Mouse (Mus musculus): ENCODE measurements at regions not wholly inside any gene's neighbourhood (a gene's known extent, or its start where the extent isn't known, plus 50 kb on each side); places are given as distances from the start of the nearest gene placed in this dataset.

GRCm38 (mm10) chr9:26575990-26576389 lies 157.5 kb upstream of the B3gat1 start:
- no peak for DNase-seq

DNA sequence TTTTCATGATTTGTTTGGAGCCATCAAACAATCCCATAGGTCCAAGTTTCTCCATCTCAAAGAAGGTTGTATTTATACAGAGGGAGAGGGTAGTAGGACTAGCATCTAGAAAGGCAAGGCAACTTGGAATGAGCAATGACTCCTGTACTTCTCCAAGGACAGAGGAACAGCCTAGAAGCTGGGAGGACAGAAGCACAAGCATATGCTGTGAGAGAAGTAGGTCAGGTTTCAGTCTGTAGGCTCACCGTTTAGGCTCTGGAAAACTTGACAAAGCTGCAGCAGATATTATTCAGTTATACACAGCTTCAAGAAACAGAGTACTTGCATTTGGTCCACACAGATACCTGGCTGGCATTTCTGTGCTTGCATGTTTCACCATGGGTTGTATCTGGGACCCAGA lies 131.5 kb upstream of the B3gat1 start:
- no peak for DNase-seq

DNA sequence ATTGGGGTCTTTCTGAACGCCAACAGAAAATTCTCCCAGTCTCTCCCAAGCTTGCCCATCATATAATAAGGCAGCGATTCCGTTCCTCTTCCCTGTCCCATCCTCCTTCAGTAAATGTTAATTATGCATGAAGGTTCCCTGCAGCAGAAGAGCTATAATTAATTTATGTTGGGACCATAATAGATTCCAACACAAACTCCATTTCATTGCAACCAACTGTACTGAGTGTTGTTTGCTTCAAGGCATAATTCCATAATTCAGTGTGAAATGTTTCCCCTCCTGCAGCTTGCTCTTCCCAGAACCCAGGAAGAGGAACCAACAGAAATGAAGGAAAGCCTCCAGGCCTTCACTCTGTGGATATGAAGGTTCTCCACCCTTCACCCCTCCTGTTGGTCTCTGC lies 129.0 kb upstream of the B3gat1 start:
- DNase-seq = no peak

- DNase-seq = no peak
These were observed 121.7 kb upstream of the B3gat1 start for GRCm38 (mm10) chr9:26611711-26612437.

DNA sequence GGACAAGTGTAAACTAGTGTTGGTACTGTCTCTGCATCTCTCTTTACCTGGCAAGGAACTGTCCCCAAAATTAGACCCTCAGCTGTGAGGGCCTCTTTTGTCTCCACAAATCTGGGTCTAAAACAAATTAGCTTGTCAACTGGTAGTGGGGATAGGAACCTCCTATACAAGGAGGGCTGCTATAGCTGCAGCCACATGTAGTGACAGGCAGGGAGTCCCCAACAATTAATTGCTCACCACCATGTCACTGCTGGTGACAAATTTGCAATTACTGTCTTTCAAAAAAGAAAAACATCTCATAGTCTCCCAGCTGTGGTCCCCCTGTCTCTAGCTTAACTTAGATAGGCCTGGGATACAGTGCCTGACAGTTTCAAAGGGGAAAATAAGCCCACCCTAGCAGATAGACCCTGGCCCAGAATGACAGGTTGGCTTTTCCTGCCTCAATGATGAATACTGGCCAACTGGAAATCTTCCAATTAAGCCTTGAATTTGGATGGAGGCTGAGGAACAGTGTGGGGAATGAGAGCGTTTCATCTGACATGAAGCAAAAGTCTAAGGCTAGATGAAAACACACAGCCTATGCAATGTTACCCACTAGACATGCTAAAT lies 110.6 kb upstream of the B3gat1 start:
- no peak for DNase-seq

DNA sequence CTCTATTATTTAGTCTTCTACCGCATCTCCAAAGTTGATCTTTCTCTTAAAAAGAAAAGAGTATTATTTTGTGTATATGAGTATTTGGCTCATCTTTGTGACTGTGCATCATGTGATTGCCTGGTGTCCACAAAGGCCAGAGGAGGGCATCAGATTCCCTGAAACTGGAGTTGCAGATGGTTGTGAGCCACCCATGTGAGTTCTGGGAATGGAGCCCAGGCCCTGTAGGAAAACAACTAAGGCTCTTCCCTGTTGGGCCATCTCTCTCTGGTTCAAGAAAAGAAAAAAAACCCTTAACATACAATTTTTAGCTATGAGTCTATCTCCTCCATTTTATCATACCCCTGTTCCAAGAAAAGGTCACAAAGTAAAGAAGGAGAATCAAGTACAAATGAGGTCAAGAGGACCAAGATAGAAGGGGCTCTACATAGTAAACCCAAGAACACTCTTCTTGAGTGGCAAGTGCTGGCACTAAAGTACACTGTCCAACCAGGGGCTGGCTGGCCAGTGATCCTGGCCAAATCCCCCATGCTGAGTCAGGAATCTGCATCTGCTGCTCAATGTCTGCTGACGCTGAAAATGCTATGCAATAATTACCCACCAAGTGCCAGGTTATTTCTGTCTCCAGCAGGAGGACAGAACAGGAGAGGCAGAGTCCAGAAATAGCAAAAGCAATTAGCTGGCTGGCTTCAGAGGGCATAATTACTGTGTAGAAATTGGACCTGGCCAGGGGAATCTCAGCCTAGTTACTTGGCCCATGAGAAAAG lies 108.2 kb upstream of the B3gat1 start:
- no peak for DNase-seq

DNA sequence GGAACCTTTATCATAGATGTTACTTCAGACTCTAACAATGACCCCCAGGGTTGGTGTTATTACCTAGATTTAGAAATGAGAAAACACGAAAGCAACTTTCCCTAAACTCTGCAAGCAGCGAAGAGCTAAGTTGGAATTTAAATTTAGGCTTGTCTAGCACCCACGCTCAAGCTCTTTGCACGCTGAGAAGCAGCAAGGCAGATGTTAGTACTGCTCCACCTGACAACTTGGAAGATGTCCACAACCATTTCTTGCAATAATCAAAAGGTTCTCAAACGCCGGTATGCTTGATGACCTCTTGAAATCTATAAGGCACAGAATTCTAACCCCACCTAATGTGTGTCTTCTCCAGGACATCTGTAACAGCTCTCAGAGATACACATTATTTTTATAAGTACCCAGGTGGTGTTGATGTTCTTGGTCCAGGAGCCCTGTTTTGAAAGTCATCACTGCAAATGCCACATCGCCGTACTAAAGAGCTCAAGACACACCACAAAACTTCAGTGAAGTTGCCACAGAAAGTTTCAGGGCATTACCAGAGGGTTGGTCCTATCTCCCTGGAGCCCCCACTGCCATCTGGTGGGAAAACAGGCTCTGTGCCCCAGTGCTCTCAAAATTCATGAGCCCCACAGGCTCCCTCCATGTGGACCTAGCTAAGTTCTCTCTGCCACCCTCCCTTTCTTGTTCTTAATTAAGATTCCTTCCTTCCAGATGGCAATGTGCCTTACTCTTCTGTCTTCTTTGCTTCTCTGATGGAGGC lies 100.5 kb upstream of the B3gat1 start:
- DNase-seq = no peak

- DNase-seq = no peak
These were observed 98.3 kb upstream of the B3gat1 start for GRCm38 (mm10) chr9:26635211-26635610.

- no peak for DNase-seq
These were observed 94.9 kb upstream of the B3gat1 start for GRCm38 (mm10) chr9:26638586-26638985.

DNA sequence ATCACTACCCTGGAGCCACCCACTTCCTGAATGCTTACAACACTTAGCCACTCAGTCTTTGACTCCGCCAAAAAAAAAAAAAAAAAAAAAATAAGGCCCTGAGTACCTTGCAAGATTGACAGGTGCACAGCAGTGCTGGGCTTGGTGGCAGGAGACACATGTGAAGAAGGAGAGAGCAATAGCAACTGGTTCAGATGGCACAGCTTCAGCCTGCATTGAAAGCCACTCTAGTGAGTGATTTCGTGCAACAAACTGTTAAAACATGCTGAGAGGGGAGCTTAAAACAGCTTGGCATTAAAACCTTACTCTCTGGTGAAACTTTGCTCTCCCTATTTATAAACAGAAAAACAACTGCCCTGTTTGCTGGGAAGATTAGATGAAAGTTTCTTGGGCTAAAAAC lies 91.2 kb upstream of the B3gat1 start:
- DNase-seq = no peak

DNA sequence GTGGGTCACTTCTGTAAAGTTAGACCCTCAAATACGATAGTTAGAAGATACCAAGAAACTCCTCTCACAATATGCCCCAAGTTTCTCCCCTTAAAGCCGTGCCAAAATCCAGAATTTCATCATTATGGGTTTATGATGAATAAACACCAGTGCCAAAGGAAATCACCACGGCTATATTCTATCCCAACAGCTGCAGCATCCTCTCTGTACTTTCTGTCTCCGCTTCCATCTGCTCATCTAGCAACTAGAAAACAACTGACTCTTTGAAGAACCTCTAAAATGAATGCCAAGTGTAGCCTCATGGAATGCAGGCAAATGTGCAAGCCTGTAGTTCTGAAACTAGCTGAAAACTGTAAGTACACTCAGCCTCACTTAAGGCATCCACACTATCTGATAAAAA lies 90.7 kb upstream of the B3gat1 start:
- DNase-seq = no peak

- no peak for DNase-seq
These were observed 84.0 kb upstream of the B3gat1 start for GRCm38 (mm10) chr9:26649506-26649905.

DNA sequence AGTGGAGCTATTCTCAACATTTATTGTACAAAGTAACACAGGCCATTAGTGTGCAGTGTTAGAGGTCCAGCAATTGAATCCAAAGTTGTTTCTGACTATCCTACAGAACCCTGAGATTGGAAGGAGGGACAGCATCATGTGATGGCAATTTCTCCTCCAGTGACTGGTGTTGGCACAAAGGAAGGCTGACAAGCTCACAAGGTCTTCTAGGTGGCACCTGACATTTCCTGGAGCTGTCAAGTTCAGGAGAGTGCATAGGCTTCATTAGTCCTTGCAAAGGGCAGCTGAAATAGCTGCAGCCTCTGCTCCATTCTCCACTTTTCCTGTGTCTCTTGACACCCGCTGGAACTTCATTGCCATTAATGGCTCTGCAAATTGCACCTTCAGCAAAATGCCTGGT lies 80.6 kb upstream of the B3gat1 start:
- DNase-seq = no peak

DNA sequence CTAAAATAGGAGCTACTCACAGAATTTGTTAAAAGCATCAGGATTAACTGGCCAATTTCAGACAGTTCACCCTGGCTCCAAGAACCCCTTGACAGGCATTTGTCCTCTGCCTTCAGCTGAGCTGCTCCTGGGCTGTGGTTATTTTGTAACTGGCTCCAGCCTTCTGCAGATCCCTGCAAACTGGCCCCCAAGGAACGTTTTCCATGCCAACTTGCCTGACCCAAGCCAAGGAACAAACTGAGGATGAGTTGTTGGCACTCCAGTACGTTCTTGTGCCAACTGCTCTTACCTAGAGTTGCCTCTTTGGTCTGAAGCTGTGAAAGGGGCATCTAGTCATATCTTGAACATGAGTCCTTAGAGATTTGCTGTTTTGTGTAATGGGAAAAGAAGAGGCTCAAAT lies 74.2 kb upstream of the B3gat1 start:
- DNase-seq = no peak

DNA sequence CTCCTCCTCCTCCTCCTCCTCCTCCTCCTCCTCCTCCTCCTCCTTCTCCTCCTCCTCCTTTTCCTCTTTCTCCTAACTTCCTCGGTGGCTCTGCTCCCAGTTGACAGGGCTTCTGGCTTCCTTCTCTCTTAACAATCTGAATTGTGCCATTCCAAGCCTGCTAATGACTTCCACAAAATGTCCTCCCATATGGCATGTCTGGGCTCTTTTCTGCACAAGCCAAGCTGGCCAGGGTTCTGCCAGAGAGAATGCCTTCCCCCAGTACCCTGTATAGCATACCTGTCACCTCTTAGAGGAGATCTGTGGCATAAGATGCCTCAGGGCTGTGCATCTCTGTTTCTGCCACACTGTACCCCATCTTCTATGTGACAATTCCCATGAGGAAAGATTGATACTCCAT lies 70.0 kb upstream of the B3gat1 start:
- DNase-seq = no peak

DNA sequence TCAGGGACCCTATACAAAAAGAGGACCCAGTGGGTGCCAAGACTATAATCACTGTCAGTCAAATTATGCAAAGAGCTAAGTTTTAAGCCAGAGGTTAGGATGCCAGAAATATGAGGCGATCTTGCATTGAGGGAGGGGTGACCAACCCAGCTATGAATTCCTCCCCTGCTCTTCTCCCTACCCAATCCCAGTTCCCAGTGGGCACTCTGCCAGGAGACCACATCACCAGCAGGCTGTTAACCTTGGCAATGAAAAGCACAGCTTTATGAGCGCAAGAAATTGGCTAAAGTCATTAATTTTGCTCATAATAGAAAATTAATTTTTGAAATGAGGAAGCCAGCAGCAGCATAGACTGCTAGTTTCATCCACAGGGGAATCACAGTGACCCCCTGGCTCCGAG lies 65.7 kb upstream of the B3gat1 start:
- DNase-seq = no peak

DNA sequence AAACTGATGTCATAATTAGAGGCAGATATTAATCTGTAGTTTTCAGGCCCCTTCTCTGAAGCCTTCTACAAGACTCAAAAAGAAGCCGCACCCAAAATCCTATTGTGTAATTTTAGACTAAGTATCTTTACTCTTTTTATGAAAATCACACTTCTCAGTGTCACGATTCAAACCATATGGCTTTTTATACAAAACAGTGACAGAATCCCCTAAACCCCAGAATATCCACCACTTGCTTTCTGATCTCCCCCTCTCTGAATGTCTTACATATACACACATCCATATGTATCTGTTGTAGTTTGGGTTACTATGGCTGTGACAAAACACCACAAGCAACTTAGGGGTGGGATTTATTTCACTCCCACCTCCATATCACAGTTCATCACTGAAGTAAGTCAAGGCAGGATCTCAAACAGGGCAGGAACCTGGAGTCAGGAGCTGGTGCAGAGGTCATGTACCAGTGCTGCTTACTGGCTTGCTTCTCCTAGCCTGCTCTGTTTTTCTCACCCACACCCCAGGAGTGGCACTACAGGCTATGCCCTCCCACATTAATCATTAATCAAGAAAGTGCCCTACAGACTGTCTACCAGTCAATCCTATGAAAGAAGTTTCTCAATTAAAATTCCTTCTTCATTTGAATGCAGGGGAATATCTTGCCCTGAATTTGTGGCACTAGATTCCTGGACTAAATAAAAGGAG lies 59.3 kb upstream of the B3gat1 start:
- DNase-seq = no peak

- no peak for DNase-seq
These were observed 55.2 kb upstream of the B3gat1 start for GRCm38 (mm10) chr9:26678288-26678687.

DNA sequence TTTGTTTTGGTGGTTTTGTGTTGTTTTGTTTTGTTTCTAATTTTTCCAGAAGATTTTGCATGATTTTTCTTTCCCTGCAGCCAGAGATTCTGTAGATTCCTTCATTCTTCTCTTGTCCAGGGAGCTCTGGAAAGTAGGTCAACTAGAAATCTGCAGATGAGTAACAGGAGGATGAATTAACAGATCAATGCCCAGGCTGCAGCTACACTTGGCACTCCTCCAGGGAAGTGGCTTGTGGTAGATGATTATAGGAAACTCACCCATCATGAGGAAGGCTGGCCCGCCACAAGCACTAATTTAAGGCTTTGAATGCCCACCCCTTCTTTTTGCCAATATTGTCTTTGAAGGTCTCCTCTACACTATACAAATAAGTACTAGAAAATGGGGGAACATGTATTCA lies 52.0 kb upstream of the B3gat1 start:
- DNase-seq = no peak

All from adrenal gland, adult 2 months (tissue).